Mouse (Mus musculus) megakaryocyte, embryonic 14.5 days (primary cell): Measurements from ENCODE around the gene Cand2.

Experiments used
- FLI1 ChIP-seq: IDR thresholded peaks from 2 replicates; pipeline ENCODE4 v1.6.1; 2012; ENCODE audit warnings: low read length, inconsistent platforms, mixed read lengths
- GATA1 ChIP-seq: IDR thresholded peaks from 3 replicates; pipeline ENCODE4 v1.6.1; 2012; ENCODE audit warnings: mixed read lengths, low read length, inconsistent platforms, borderline replicate concordance

GRCm38 (mm10) chr6:115854432-115854831, 80.1 kb downstream of the Cand2 start:
- TF ChIP-seq GATA1, result no peak
- no peak for TF ChIP-seq FLI1
